Mouse (Mus musculus) midbrain, embryonic 13.5 days (tissue): ENCODE data around the gene Nphs1. TPM values are rescaled to one million over a fixed set of nuclear protein-coding genes. Genes with fewer than 3 reads are reported as not detected.
"Not testable (repeated sequence)": the region's sequence is repeated elsewhere in the genome, so short reads cannot be mapped to it uniquely, and the experiment has no call there.

Source experiments
- ATAC-seq: fragments of 200-750 bp; cut with Nextera tagmentation; 2 replicates; pipeline ENCODE4 v1.8.0; 2017; ENCODE audit warnings: mild to moderate bottlenecking, moderate TSS enrichment, moderate library complexity
- H3K27ac ChIP-seq: fragments of 300-500 bp; sonication (generic); 2 replicates; pipeline ENCODE4 v1.5.1; 2015; ENCODE audit warnings: inconsistent platforms, mild to moderate bottlenecking, moderate library complexity
- H3K27me3 ChIP-seq: fragments of 300-500 bp; sonication (generic); 2 replicates; pipeline ENCODE4 v1.6.1; 2015; ENCODE audit warnings: mild to moderate bottlenecking, inconsistent platforms
- H3K36me3 ChIP-seq: fragments of 300-500 bp; sonication (generic); 2 replicates; pipeline ENCODE4 v1.6.1; 2015; ENCODE audit warnings: mild to moderate bottlenecking, inconsistent platforms
- H3K4me1 ChIP-seq: fragments of 300-500 bp; sonication (generic); replicated peaks from 2 replicates; pipeline ENCODE4 v1.6.1; 2015; ENCODE audit warnings: inconsistent platforms
- H3K4me2 ChIP-seq: fragments of 300-500 bp; sonication (generic); replicated peaks from 2 replicates; pipeline ENCODE4 v1.6.1; 2015; ENCODE audit warnings: moderate library complexity, mild to moderate bottlenecking, inconsistent platforms
- H3K4me3 ChIP-seq: fragments of 300-500 bp; sonication (generic); replicated peaks from 2 replicates; pipeline ENCODE4 v1.5.1; 2015; ENCODE audit warnings: mild to moderate bottlenecking, inconsistent platforms
- H3K9ac ChIP-seq: fragments of 300-500 bp; sonication (generic); replicated peaks from 2 replicates; pipeline ENCODE4 v1.6.1; 2015; ENCODE audit warnings: mild to moderate bottlenecking, inconsistent platforms
- H3K9me3 ChIP-seq: fragments of 300-500 bp; sonication (generic); 2 replicates; pipeline ENCODE4 v1.6.1; 2016; ENCODE audit warnings: mild to moderate bottlenecking, inconsistent platforms
- WGBS: fragments of 180-500 bp; shearing (Covaris S2); methylation state at CpG from one replicate; pipeline ENCODE4 v1.1.7; 2015; 5-methylcytosine and 5-hydroxymethylcytosine counted together
- polyA plus RNA-seq: library from polyadenylated mRNA; unstranded; fragments of >200 nt; fragmentation: Nextera tagmentation; extraction: Ambion mirVana; gene quantifications from 2 replicates; pipeline ENCODE4 v1.2.1, GENCODE M21; 2015

The Nphs1 gene
- polyA plus RNA-seq, 1 experiment from 2014 or later = 0.78 TPM

DNA sequence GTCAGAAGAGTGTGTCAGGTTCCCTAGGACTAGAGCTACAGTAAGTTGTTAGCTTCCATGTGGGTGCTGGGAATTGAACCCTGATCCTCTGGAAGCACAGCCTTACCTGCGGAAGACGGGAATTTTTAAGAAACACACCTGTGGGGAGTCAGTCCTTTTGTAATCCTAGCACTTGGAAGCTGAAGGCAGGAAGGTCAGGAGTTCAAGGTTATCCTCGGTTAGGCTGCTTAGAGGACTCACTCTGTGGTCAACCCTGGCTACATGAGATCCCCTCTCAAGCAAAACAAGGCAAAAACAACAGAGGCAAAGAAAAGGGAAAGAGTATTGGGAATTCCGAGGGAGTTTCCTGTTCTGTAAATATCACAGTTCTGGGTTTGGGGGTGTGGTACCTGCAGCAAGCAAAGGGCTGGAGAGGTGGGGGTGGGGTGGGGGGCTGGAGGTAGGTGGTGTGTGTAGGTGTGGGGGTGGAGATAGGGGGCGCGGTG is 6.7 kb downstream of the Nphs1 start:
- Histone ChIP-seq H3K9ac (no peak overlapping the region), H3K27me3 (peaks cover 86% of the 10 kb centered on the region), H3K4me1 (no peaks in the 10 kb centered on the region), H3K4me3 (no peak overlapping the region), H3K27ac (no peak overlapping the region), H3K9me3 (no peaks in the 10 kb centered on the region), H3K4me2 (no peak overlapping the region), H3K36me3 (no peaks in the 10 kb centered on the region)
- WGBS = 20% methylated on average over 6 of the region's 6 CpGs
- ATAC-seq = no peak

DNA sequence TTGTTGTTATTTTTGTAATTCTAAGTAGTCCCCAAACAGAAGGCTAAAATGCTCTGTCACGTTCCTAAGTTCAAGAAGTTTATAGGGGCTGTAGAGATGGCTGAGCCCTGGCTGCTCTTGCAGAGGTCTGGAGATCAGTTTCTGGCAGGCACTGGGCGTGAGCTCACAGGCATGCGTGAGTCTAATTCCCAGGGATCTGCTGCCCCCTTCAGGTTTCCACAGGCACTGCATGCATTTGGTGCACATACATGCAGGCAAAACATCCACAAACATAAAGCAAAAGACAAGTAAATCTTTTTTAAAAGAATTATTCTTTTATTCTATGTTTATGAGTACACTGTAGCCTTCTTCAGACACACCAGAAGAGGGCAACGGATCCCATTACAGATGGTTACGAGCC is 14.3 kb downstream of the Nphs1 start:
- H3K4me2 ChIP-seq = no peak overlapping the region
- H3K9ac ChIP-seq = no peak overlapping the region
- H3K9me3 ChIP-seq = no peaks in the 10 kb centered on the region
- peaks cover 2% of the 10 kb centered on the region for H3K4me1 ChIP-seq
- H3K36me3 ChIP-seq = no peaks in the 10 kb centered on the region
- no peak overlapping the region for H3K4me3 ChIP-seq
- WGBS = 41% methylated on average over 5 of the region's 5 CpGs
- no peak for ATAC-seq
- H3K27ac ChIP-seq = no peak overlapping the region
- peaks cover 20% of the 10 kb centered on the region for H3K27me3 ChIP-seq

DNA sequence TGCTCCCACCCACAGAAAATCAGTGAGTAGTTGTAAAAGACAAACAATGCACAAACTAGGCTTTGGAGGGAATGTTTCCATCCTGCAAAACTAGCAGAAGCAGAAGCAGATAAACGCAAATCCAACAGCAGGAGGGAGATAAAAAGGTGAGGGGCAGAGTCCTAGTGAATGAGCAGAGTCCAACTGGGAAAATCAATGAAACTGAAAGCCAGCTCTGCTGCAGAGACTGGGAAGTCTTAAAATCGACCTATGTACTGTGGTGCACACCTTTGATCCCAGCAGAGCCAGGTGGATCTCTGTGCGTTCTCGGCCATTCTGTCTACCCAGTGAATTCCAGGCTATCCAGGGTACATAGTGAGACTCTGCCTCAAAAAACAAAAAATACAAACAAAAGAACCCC is 16.9 kb downstream of the Nphs1 start:
- no peaks in the 10 kb centered on the region for H3K9me3 ChIP-seq
- H3K4me3 ChIP-seq = no peak overlapping the region
- ATAC-seq = no peak
- peaks cover 13% of the 10 kb centered on the region for H3K4me1 ChIP-seq
- 64% methylated on average over 4 of the region's 4 CpGs for WGBS
- 0 out of 2 replicates have a peak, but pooled peaks cover 9% of the 10 kb centered on the region for H3K27me3 ChIP-seq
- no peak overlapping the region for H3K9ac ChIP-seq
- no peak overlapping the region for H3K4me2 ChIP-seq
- no peaks in the 10 kb centered on the region for H3K36me3 ChIP-seq
- no peak overlapping the region for H3K27ac ChIP-seq

DNA sequence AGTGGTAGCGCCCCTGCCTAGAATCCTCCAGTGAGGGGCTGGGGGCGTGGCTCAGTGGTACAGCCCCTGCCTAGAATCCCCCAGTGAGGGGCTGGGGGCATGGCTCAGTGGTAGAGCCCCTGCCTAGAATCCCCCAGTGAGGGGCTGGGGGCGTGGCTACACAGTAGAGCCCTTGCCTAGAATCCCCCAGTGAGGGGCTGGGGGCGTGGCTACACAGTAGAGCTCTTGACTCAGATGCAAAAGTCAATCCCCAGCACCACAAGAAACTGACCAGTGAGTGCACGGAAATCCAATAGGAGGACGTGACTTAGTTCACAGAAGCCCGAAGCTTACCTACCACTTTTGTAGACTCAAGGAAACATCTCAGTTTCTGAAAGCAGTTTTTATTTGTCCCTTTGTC is 18.0 kb downstream of the Nphs1 start:
- ATAC-seq = not testable (repeated sequence)

DNA sequence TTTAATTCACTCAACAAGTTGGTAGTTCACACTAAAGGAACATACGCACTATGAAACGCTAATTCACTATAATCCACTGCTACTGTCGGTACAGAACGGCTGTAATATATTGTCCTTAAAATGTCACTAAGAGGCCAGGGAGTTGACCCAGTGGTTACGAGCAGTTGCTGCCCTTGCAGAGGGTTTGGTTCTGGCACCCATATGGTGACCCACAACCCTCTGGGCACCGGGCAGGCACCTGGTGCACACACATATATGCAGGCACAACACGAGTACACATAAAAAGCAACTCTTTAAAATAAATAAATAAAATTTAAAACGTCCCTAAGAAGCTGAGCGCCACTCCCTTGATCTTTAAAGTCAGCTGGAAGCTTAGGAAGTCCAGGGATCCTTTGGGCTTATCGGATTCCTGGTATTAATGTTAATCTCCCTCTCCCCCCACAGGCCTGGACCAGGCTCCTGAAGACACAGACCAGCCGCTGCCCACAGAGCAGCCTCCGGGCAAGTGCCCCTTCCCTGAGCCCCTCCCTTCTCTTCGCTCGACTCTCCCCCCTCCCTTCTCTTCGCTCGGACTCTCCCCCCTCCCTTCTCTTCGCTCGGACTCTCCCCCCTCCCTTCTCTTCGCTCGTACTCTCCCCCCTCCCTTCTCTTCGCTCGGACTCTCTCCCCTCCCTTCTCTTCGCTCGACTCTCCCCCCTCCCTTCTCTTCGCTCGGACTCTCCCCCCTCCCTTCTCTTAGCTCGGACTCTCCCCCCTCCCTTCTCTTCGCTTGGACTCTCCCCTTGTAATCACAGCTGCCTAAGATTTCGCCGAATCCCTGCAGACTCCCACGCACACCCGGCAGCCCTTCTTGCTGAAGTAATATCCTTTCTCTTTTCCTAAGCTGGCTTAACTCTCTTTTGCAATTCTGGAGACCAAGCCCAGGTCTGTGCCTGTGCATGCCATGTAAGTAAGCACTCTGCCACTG is 19.6 kb downstream of the Nphs1 start:
- H3K27me3 ChIP-seq = peaks cover 16% of the 10 kb centered on the region
- ATAC-seq = peak; percentile 81
- peak overlapping the region; percentile 25 for H3K27ac ChIP-seq
- peak overlapping the region; percentile 51; the same call in 1 of the 2 replicates for H3K9ac ChIP-seq
- WGBS = 7% methylated on average over 32 of the region's 32 CpGs
- H3K4me1 ChIP-seq = peaks cover 13% of the 10 kb centered on the region
- no peaks in the 10 kb centered on the region for H3K9me3 ChIP-seq
- H3K4me2 ChIP-seq = peak overlapping the region; percentile 53
- H3K4me3 ChIP-seq = peak overlapping the region; percentile 37
- H3K36me3 ChIP-seq = no peaks in the 10 kb centered on the region

More for the DNA sequence above, 18.0 kb downstream of the Nphs1 start:
- H3K9ac ChIP-seq, H3K36me3 ChIP-seq, H3K27ac ChIP-seq, H3K9me3 ChIP-seq, H3K4me2 ChIP-seq, H3K27me3 ChIP-seq, H3K4me3 ChIP-seq: not testable (repeated sequence)
- peaks cover 13% of the 10 kb centered on the region for H3K4me1 ChIP-seq
- WGBS = 89% methylated on average over 7 of the region's 7 CpGs

DNA sequence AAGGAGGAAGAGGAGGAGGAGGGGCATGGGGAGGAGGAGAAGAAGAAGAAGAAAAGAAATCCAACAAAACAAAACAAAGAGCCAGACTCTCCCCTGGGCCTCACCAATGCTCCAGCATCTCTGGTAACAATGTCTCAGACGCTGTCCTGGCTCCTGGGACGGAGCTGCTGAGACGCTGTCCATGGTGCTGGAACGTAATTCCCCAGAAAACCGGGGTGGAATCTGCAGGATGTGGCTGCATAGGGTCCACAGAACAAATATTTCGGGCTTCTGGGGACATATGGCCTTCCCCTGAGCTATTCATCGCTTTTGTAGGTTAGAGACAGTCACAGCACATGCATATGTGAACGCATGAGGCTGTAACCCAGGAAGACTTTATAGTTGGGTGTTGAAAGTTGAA is 26.1 kb downstream of the Nphs1 start:
- ATAC-seq = no peak
- H3K4me3 ChIP-seq = no peak overlapping the region

DNA sequence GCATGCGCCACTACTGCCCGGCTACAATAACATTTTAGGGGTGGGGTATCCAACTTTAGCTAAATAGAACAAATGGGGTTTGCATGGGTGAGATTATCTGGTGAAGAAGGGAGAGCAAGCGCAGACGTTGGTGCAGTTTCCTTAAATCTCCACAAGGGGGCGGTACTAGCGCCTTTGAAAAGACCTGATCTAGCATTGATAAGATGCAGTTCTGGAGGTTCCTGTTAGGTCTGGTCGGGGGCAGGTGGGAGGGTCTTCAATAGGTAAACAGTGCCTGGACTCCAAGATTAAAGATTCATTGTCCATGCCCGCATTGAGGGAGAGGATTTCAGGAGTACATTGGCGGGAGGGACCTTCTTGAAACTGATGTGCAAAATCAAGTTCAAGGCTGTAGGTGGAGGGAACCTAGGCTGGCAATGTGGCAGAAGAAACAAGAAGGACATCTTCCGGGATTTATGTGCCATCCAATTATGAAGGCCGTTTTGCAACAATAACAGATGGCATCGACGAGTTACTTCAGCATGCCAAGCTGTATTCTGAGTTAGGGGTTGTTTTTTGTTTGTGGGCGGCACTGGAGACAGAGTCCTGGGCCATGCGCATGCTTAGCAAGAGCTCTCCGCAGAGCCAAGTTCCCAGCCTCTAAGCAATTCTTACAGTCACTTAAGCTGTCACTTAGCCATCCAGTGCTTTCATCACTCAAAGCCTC is 32.3 kb downstream of the Nphs1 start:
- no peaks in the 10 kb centered on the region for H3K4me1 ChIP-seq
- WGBS = 34% methylated on average over 16 of the region's 16 CpGs
- ATAC-seq = no peak

More for the DNA sequence above, 26.1 kb downstream of the Nphs1 start:
- no peaks in the 10 kb centered on the region for H3K4me1 ChIP-seq
- H3K4me2 ChIP-seq = no peak overlapping the region
- no peak overlapping the region for H3K27ac ChIP-seq
- H3K36me3 ChIP-seq = no peaks in the 10 kb centered on the region
- H3K27me3 ChIP-seq = peaks cover 24% of the 10 kb centered on the region
- H3K9me3 ChIP-seq = no peaks in the 10 kb centered on the region
- WGBS = 17% methylated on average over 8 of the region's 8 CpGs
- no peak overlapping the region for H3K9ac ChIP-seq

DNA sequence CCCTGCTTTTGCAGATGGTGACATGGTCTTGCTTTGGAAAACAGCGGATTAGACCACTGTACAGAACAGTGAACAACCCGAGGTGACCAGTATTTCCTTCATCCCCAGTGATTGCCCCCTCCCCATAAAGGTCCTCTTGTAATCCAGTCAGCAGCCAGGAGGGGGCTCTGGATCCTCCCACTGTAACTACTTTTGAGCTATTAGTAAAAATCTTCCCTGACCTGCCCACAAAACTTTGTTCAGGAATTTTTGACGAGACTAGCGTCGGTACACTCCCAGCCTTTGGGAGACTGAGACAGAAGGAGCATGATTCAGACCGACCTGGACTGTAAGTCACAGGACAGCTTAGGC is 32.8 kb downstream of the Nphs1 start:
- Histone ChIP-seq H3K9me3 (no peaks in the 10 kb centered on the region), H3K4me1 (no peaks in the 10 kb centered on the region), H3K27ac (no peak overlapping the region), H3K9ac (no peak overlapping the region), H3K4me3 (no peak overlapping the region), H3K36me3 (no peaks in the 10 kb centered on the region), H3K4me2 (no peak overlapping the region), H3K27me3 (peaks cover 9% of the 10 kb centered on the region; the same call in 1 of the 2 replicates)
- no peak for ATAC-seq
- 17% methylated on average over 6 of the region's 6 CpGs for WGBS

More for the DNA sequence above, 32.3 kb downstream of the Nphs1 start:
- H3K9me3 ChIP-seq = no peaks in the 10 kb centered on the region
- no peak overlapping the region for H3K9ac ChIP-seq
- no peaks in the 10 kb centered on the region for H3K36me3 ChIP-seq
- peaks cover 9% of the 10 kb centered on the region; the same call in 1 of the 2 replicates for H3K27me3 ChIP-seq
- H3K4me3 ChIP-seq = no peak overlapping the region
- no peak overlapping the region for H3K4me2 ChIP-seq
- no peak overlapping the region for H3K27ac ChIP-seq

DNA sequence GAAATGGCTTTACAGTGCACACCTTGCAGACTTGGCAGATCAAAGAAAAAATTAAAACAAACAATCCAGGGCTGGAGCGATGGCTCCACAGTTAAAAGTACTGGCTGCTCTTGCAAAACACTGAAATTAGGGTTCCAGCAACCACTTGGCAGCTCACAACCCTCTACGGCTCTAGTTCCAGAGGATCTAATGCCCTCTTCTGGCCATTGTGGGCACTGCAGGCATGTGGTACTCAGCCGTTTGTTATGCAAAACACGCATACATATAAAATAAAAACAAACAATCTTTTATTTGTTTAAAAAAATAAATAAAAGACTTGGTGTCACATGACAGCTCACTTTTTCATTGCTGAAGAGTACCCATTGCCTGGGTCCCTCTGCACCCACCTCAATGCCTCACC is 34.6 kb downstream of the Nphs1 start:
- ATAC-seq = no peak
- H3K27ac ChIP-seq = no peak overlapping the region
- H3K9me3 ChIP-seq = no peaks in the 10 kb centered on the region

DNA sequence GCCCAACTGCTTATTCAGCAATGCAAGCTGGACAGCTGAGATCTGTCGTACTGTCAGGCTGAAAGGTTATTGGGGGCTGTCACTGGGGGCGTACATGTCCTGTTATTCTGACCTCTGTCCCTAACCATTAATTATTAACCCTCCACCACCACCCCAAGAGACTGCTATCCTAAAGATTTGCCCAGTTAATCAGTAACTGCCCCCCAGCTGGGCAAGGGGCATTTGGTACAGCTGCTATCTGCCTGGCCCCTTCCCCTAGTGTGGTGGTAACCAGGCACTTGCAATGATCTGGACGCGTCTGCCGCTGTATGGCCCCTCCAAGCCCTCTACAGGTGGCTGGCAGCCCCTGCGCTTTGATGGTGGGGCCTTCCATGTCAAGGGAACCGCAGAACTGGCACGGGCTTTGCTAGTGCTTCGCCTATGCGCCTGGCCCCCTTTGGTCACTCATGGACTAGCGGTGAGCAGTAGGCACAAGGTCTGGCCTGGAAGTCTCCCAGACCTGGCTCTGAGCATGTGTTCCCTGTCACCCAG is 35.4 kb downstream of the Nphs1 start, which contains the start of gene Prodh2:
Prodh2 (plus strand) TSS at position 222 of the 531 bp plus-strand sequence.
- Histone ChIP-seq H3K27ac (no peak within 1 kb of the TSS), H3K4me2 (no peak within 1 kb of the TSS), H3K4me1 (no peaks in the 10 kb centered on the region), H3K36me3 (no peaks in the 10 kb centered on the region), H3K9me3 (no peaks in the 10 kb centered on the region), H3K9ac (no peak within 1 kb of the TSS), H3K27me3 (peaks cover 9% of the 10 kb centered on the region; the same call in 1 of the 2 replicates), H3K4me3 (no peak within 1 kb of the TSS)
- WGBS = 72% methylated on average over 11 of the region's 11 CpGs
- ATAC-seq = no peak

More for the DNA sequence above, 34.6 kb downstream of the Nphs1 start:
- Histone ChIP-seq H3K27me3 (peaks cover 9% of the 10 kb centered on the region; the same call in 1 of the 2 replicates), H3K36me3 (no peaks in the 10 kb centered on the region), H3K9ac (no peak overlapping the region), H3K4me3 (no peak overlapping the region), H3K4me2 (no peak overlapping the region), H3K4me1 (no peaks in the 10 kb centered on the region)
- WGBS = 22% methylated on average over 4 of the region's 4 CpGs

DNA sequence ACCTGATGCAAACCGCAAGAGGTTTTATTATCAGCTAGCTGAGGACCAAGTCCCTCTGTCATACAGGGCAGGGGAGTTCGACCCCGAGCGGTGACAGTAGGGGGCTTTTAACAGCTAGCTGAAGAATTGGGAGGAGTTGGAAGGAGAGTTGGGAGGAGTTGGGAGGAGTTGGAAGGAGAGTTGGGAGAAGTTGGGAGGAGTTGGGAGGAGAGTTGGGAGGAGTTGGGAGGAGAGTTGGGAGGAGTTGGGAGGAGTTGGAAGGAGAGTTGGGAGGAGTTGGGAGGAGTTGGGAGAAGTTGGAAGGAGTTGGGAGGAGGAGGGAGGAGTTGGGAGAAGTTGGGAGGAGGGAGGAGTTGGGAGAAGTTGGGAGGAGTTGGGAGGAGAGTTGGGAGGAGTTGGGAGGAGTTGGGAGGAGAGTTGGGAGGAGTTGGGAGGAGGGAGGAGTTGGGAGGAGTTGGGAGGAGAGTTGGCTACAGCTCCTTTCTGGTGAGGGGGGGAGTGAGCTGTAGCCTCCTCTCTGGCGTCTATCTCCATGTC is 37.5 kb downstream of the Nphs1 start:
- not testable (repeated sequence) for H3K4me1 ChIP-seq, H3K36me3 ChIP-seq, H3K4me3 ChIP-seq, H3K9me3 ChIP-seq, H3K4me2 ChIP-seq, H3K9ac ChIP-seq, H3K27ac ChIP-seq, H3K27me3 ChIP-seq, ATAC-seq
- 54% methylated on average over 5 of the region's 5 CpGs for WGBS
